Mouse (Mus musculus) retina, postnatal 1 day (tissue): ENCODE results near the gene Sgms2.

Experiments
- DNase-seq: peaks from one replicate; pipeline ENCODE4 v3.0.0-alpha.2; 2012

Sgms2 gene

GRCm38 (mm10) chr3:131303320-131303714 lies 187.9 kb downstream of the Sgms2 start:
- DNase-seq, result no peak

DNA sequence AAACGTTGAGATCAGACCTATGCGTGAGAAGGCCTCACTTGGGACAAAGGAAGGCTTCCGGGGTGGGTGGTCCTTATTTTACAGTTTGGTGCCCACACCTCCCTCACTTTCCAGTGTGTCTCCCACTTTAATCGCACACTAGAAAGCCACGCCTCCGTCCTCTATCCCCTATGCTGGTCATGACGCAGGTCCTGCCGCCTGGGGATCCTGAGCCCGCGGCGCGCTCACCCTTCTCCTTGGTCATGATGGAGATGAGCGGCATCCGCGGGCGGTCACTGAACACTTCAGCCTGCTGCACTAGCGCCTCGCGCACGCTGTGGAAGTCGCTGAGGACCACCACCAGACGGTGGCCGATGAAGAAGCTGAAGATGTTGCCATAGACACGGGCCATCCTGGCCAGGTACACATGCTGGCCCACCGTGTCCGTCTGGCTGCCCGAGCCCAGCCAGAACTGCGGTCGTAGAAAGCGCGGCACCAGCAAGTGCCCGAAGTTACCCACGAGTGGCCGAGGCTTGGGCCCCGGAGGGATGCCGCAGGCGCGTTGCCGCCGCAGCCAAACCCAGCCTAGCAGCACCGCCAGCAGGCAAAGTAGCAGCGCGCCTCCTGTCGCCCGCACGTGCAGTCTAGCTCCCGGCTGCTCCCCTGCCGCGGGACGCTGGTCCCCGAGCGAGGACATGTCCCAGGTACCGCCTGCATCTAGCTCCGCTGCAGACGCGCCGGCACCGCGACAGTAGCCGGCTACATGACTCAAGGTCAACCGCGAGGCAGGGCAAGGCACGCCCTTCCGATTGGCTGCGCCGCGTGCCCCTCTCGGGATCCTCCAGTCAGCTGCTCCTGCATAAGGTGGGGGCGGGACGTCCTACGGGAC lies 188.5 kb downstream of the Sgms2 start, which contains the start of gene Cyp2u1:
TSS of gene Cyp2u1 (minus strand) at position 776 of the 868 bp plus-strand sequence.
- peak; percentile 95 for DNase-seq

DNA sequence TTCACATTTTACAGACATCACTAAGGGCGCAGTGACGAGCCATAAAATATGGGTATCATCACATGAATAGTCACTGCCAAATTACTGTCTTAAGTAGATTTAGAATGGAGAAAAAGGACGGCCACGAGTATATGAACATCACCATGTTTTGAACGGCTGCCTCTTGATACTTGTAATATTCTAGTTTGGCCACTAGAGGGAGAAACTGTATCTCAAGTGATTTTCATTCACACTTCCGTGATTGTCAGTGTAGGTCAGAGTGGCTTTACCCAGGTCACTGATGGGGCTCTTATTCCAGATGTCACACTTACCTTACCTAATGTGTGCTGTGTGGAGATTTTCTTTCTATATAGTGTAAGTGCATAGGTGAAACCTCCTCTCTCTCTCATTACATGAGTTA lies 191.3 kb downstream of the Sgms2 start:
- DNase-seq, result peak; percentile 80

DNA sequence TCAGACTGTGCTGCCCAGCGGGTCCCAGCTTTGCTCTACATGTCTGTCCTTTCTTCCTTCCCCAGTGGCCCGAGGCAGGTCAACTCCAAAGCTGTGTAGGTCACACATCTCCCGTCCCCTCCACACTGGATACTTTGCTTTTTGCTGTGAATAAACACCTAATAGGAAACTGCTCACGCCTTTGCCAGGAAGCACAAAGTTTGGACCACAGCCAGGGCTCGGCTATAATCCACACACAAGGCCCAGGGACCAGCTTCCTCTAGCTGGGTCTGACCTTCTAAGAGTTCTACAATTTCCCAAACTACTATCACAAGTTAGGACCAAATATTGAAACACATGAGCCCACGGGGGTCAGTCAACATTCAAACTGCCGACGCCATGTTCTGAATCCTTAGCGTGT lies 192.1 kb downstream of the Sgms2 start:
- no peak for DNase-seq

GRCm38 (mm10) chr3:131296893-131297292 lies 194.3 kb downstream of the Sgms2 start:
- no peak for DNase-seq

- DNase-seq, result no peak
Observed at GRCm38 (mm10) chr3:131295513-131296200, 195.6 kb downstream of the Sgms2 start.

DNA sequence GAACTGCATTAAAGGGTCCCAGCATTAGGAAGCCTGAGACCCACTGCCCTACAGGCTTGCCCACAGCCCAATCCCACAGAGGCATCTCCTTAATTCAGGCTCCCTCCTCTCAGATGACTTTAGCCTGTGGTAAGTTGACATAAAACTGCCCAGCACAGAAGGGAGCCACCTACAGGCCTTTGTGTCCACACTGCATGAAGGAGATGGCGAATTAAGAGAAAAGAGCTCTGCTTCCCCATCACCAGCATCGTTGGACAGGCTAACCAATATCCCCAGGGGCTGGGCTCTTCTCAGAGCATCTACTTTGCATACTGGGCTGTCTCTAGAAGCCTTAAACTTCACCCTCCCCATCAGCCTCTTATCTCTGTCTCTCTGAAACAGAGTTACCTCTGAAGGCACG lies 196.7 kb downstream of the Sgms2 start:
- DNase-seq, result no peak

DNA sequence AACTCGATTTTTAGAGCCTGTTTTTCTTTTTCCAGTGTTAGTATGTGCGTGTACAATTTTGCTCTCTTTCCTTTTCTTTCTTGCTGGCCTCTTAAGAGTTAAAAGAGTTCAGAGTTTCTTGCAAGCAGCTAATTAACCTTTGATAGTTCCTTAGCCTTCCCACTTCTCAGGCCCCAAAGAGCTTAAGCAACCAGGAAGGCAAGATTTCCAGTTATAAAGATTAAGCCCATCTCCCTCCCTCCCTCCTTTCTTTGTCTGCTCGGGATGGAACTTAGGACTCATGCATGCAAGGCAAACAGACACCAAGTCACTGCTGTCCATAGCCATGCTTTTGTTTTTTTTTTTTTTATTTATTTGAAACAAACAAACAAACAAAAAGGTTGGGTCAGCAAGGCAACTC lies 198.3 kb downstream of the Sgms2 start:
- DNase-seq, result no peak

DNA sequence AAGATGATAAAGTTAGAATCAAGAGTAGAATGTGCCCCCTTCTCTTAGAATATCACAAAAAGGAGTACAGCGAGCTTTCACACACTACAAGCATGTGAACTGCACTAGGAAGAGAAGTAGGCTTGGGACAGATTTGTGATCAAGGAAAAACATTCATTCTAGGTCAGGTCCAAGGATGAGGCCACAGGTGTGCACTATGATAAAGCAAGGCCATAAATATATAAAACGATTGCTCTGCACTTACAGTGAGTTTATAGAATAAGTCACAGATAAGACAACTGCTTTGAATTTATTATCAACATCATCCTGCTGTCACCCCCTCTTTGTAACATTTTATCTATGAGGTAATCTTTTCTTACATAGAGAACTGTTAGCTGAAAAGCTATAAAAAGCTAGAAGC lies 198.9 kb downstream of the Sgms2 start:
- DNase-seq, result no peak

GRCm38 (mm10) chr3:131291890-131292289 lies 199.3 kb downstream of the Sgms2 start:
- DNase-seq, result no peak

DNA sequence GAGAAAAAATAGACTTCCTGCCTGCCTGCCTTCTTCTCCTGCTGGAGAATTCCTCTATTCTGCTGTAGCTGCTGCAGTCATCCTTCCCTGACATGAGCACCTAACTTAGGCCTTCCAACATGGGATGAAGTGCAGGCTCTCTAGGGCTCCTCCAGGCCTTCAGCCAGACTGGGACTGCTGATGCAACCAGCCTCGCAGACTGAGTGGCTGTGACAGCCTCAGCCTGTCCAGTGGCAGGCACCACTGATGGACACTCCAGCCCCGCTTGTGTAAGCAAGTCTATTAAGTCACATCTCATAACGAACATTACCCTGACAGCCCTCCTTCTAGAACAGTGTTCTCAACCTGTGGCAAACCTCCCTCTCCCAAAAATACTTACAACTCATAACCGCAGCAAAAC lies 217.1 kb downstream of the Sgms2 start:
- no peak for DNase-seq

- DNase-seq, result no peak
Observed at GRCm38 (mm10) chr3:131272374-131273100, 218.7 kb downstream of the Sgms2 start.

- peak; percentile 92 for DNase-seq
Observed at GRCm38 (mm10) chr3:131271559-131272373, 219.4 kb downstream of the Sgms2 start, which contains the start of gene Hadh. TSS of gene Hadh (minus strand) at chr3:131272101.

- DNase-seq, result peak; percentile 73
Observed at GRCm38 (mm10) chr3:131271157-131271556, 220.1 kb downstream of the Sgms2 start.

- peak; percentile 71 for DNase-seq
Observed at GRCm38 (mm10) chr3:131270381-131270780, 220.8 kb downstream of the Sgms2 start.
